13 mouse cellular contexts compared by ENCODE assay signal in genomic region chr4:149996440-149996839, GRCm38 (mm10). TPM values are rescaled to one million over a fixed set of nuclear protein-coding genes. Genes with fewer than 3 reads are reported as not detected.
DNase-seq lines count a peak whose midpoint lies in the region; ATAC-seq and TF ChIP-seq lines count a peak whose summit lies in the region.
"Had no signal": no experiment of that assay in that cellular context is flagged by ENCODE, and none has a peak within 500 bp of the region (broad histone marks: within the 10 kb centered on the region; RNA-seq: fewer than 3 reads in every experiment).

No protein-coding gene starts in this region.

- H3K36me3 ChIP-seq in testis, adult 2 months (ENCODE audit: control insufficient read depth, insufficient read depth, low read length) = no peaks in the 10 kb centered on the region
- peaks cover 2% of the 10 kb centered on the region; the same call in 1 of the 2 replicates for H3K36me3 ChIP-seq in stomach, postnatal 0 days (ENCODE audit: control insufficient read depth, insufficient read depth, low read length)

- no peak overlapping the region for H3K4me2 ChIP-seq in stomach, postnatal 0 days (replicated peaks; ENCODE audit: low read depth)
- H3K4me2 ChIP-seq: liver, embryonic 11.5 days had no signal

- H3K27ac ChIP-seq in cerebellum, adult 2 months (ENCODE audit: insufficient read depth, low read length) = peak overlapping the region; percentile 25
- H3K27ac ChIP-seq in testis, adult 2 months (ENCODE audit: control insufficient read depth, insufficient read depth, low read depth, low read length) = peak overlapping the region; percentile 33; the same call in 1 of the 2 replicates
- peak overlapping the region; percentile 35; the same call in 1 of the 2 replicates for H3K27ac ChIP-seq in stomach, postnatal 0 days (replicated peaks)
- H3K27ac ChIP-seq: layer of hippocampus, adult 2 months had no signal

- H3K9ac ChIP-seq in stomach, postnatal 0 days (ENCODE audit: low read length) = no peak overlapping the region

- H3K27me3 ChIP-seq in cerebellum, adult 2 months (ENCODE audit: control insufficient read depth, insufficient read depth, low read length) = no peaks in the 10 kb centered on the region
- H3K27me3 ChIP-seq in testis, adult 2 months (ENCODE audit: control insufficient read depth, insufficient read depth, low read length) = no peaks in the 10 kb centered on the region
- no peaks in the 10 kb centered on the region for H3K27me3 ChIP-seq in stomach, postnatal 0 days (ENCODE audit: control insufficient read depth, insufficient read depth, low read length)

- DNase-seq in cerebellum, adult 2 months = peak in 1 of 2 experiments; percentile 38
- no peak for DNase-seq in cerebellum, postnatal 10 days
- DNase-seq in heart, postnatal 4 days = peak; percentile 8
- no peak for DNase-seq in heart, adult 8-10 months (ENCODE audit: low spot score)
- no peak for DNase-seq in testis, postnatal 10 days (ENCODE audit: low spot score)
- DNase-seq in stomach, postnatal 0 days (ENCODE audit: low spot score) = no peak
- no peak for DNase-seq in layer of hippocampus, adult 9-11 months
- DNase-seq: right cerebral cortex, postnatal 4 days had no signal

- H3K4me1 ChIP-seq in cerebellum, adult 2 months (ENCODE audit: control insufficient read depth, insufficient read depth, low read length) = peaks cover 62% of the 10 kb centered on the region
- H3K4me1 ChIP-seq in testis, adult 2 months (ENCODE audit: control insufficient read depth, insufficient read depth, low read length) = no peaks in the 10 kb centered on the region; the same call in 1 of the 2 replicates
- H3K4me1 ChIP-seq in stomach, postnatal 0 days (replicated peaks; ENCODE audit: control insufficient read depth, insufficient read depth) = peaks cover 8% of the 10 kb centered on the region

- ATAC-seq in stomach, postnatal 0 days (ENCODE audit: low FRiP score, low TSS enrichment) = no peak
- ATAC-seq: midbrain, embryonic 16.5 days had no signal

- H3K9me3 ChIP-seq in stomach, postnatal 0 days (ENCODE audit: control insufficient read depth, low read length) = no peaks in the 10 kb centered on the region
- H3K9me3 ChIP-seq: G1E had no signal

- no peak for TF ChIP-seq EP300 in stomach, postnatal 0 days (optimal IDR thresholded peaks at IDR 0.05)

- WGBS in cerebellum, adult 2 months = 30% methylated on average over 7 of the region's 7 CpGs
- WGBS in stomach, postnatal 0 days = 61% methylated on average over 7 of the region's 7 CpGs

- no peak overlapping the region for H3K4me3 ChIP-seq in cerebellum, adult 2 months (replicated peaks; ENCODE audit: insufficient read depth, low read depth, low read length)
- no peak overlapping the region for H3K4me3 ChIP-seq in testis, adult 2 months (ENCODE audit: control insufficient read depth, low read depth, low read length)
- H3K4me3 ChIP-seq in stomach, postnatal 0 days (ENCODE audit: low read depth, low read length) = no peak overlapping the region
- H3K4me3 ChIP-seq: layer of hippocampus, adult 2 months had no signal

- no peak for TF ChIP-seq POLR2A in cerebellum, adult 2 months (IDR thresholded peaks at IDR 0.05; ENCODE audit: borderline replicate concordance, insufficient read depth, low read length)
- TF ChIP-seq POLR2A in testis, adult 2 months (IDR thresholded peaks at IDR 0.05; ENCODE audit: control insufficient read depth, low read depth, low read length) = no peak

- TF ChIP-seq CTCF in cerebellum, adult 2 months (IDR thresholded peaks at IDR 0.05; ENCODE audit: borderline replicate concordance, insufficient read depth, low read depth, low read length) = no peak
- no peak for TF ChIP-seq CTCF in testis, adult 2 months (IDR thresholded peaks at IDR 0.05; ENCODE audit: control insufficient read depth, insufficient read depth, insufficient replicate concordance, low read depth, low read length)
- TF ChIP-seq CTCF in stomach, postnatal 0 days (IDR thresholded peaks at IDR 0.05; ENCODE audit: low read depth) = no peak

RNA-seq across cellular contexts. Expression of gene H6pd, which starts 12.4 kb away (rescaled TPM):
- polyA plus RNA-seq in cerebellum, adult 2 months (2012; rRNA removed) = 11.6 and 14.1 TPM in 2 replicates
- 10 to 100 TPM; 34.1 to 35.2 TPM for total RNA-seq in heart, postnatal 4 days (2021)
- total RNA-seq in heart, adult 8-10 months (2022) = 10 to 100 TPM; 37.5 to 44.8 (median 41.2) TPM
- 7.2 and 7.3 TPM in 2 replicates for polyA plus RNA-seq in testis, adult 2 months (2012; rRNA removed)
- 11.8 and 12.3 TPM in 2 replicates for polyA plus RNA-seq in stomach, postnatal 0 days (2015; fragmentation: Nextera tagmentation; extraction: Ambion mirVana)

RNA-seq across cellular contexts. Expression of gene Spsb1, which starts 41.6 kb away (rescaled TPM):
- 25.3 and 26.3 TPM in 2 replicates for polyA plus RNA-seq in cerebellum, adult 2 months (2012; rRNA removed)
- 10 to 100 TPM; 26.2 to 26.7 TPM for total RNA-seq in heart, postnatal 4 days (2021)
- total RNA-seq in heart, adult 8-10 months (2022) = 10 to 100 TPM; 24.7 to 43.0 (median 31.0) TPM
- polyA plus RNA-seq in testis, adult 2 months (2012; rRNA removed) = 71.5 and 79.1 TPM in 2 replicates
- 10.0 and 13.1 TPM in 2 replicates for polyA plus RNA-seq in stomach, postnatal 0 days (2015; fragmentation: Nextera tagmentation; extraction: Ambion mirVana)
- total RNA-seq: G1E had no signal
